Mouse (Mus musculus): ENCODE results near the gene Chrna4. TPM values are rescaled to one million over a fixed set of nuclear protein-coding genes. Genes with fewer than 3 reads are reported as not detected.

Gene Chrna4
- polyA plus RNA-seq, 1 experiment = not detected

GRCm38 (mm10) chr2:180981133-180981532, 62.2 kb downstream of the Chrna4 start:
- 89% methylated on average over 6 of the region's 6 CpGs for WGBS
- no peak for TF ChIP-seq POLR2A (IDR thresholded peaks at IDR 0.05; ENCODE audit: low read depth, low read length)
- TF ChIP-seq CTCF (IDR thresholded peaks at IDR 0.05; ENCODE audit: extremely low read depth, insufficient read depth, insufficient read length, insufficient replicate concordance) = no peak
- Histone ChIP-seq H3K4me3 (ENCODE audit: extremely low read depth, insufficient read depth, insufficient read length) (no peak overlapping the region), H3K27ac (ENCODE audit: insufficient read depth, low read length) (no peak overlapping the region), H3K4me1 (ENCODE audit: control insufficient read depth, insufficient read depth, insufficient read length) (no peaks in the 10 kb centered on the region), H3K36me3 (ENCODE audit: control insufficient read depth, insufficient read depth, low read length) (peaks cover 38% of the 10 kb centered on the region), H3K27me3 (ENCODE audit: control insufficient read depth, insufficient read depth, low read length) (no peaks in the 10 kb centered on the region)
- no peak for DNase-seq (ENCODE audit: low read depth in 1 of 2, low spot score in 2 of 2)

Other genes starting within 250 kb of the Chrna4 start
- 23.5 and 29.3 TPM in 2 replicates for gene Ythdf1, start 122.6 kb downstream of the Chrna4 start, polyA plus RNA-seq (2012; rRNA removed)
- not detected in 2 replicates for gene Birc7, start 114.5 kb downstream of the Chrna4 start, polyA plus RNA-seq (2012; rRNA removed)
- gene Nkain4, start 88.8 kb downstream of the Chrna4 start, polyA plus RNA-seq (2012; rRNA removed) = 3.0 and 4.7 TPM in 2 replicates
- gene Arfgap1, start 76.3 kb downstream of the Chrna4 start, polyA plus RNA-seq (2012; rRNA removed) = 33.9 and 34.8 TPM in 2 replicates
- gene Col20a1, start 57.0 kb downstream of the Chrna4 start, polyA plus RNA-seq (2012; rRNA removed) = 1.9 and 2.1 TPM in 2 replicates
- gene Kcnq2, start 91.8 kb upstream of the Chrna4 start, polyA plus RNA-seq (2012; rRNA removed) = not detected in 2 replicates
- 0.05 TPM in 1 of 2 replicates, not detected in the other for gene Eef1a2, start 113.5 kb upstream of the Chrna4 start, polyA plus RNA-seq (2012; rRNA removed)
- 135 and 192 TPM in 2 replicates for gene Ppdpf, start 143.7 kb upstream of the Chrna4 start, polyA plus RNA-seq (2012; rRNA removed)
- gene Ptk6, start 159.2 kb upstream of the Chrna4 start, polyA plus RNA-seq (2012; rRNA removed) = 0.13 and 0.15 TPM in 2 replicates
- 1.4 and 1.9 TPM in 2 replicates for gene Srms, start 169.6 kb upstream of the Chrna4 start, polyA plus RNA-seq (2012; rRNA removed)
- gene Fndc11, start 176.5 kb upstream of the Chrna4 start, polyA plus RNA-seq (2012; rRNA removed) = 1.1 and 1.3 TPM in 2 replicates
- gene Helz2, start 198.5 kb upstream of the Chrna4 start, polyA plus RNA-seq (2012; rRNA removed) = 101 and 132 TPM in 2 replicates
- gene Gmeb2, start 244.5 kb upstream of the Chrna4 start, polyA plus RNA-seq (2012; rRNA removed) = 22.8 and 27.1 TPM in 2 replicates

All from spleen, adult 2 months (tissue).